Mouse (Mus musculus) heart, embryonic 15.5 days (tissue): ENCODE measurements around the gene Ube2g1. TPM values are rescaled to one million over a fixed set of nuclear protein-coding genes. Genes with fewer than 3 reads are reported as not detected.
A peak's percentile ranks its signal among the peaks of the same experiment; 100 is the strongest.

Experiments used
- ATAC-seq: fragments of 200-750 bp; cut with Nextera tagmentation; replicated peaks from 2 replicates; pipeline ENCODE4 v1.8.0; 2017; ENCODE audit warnings: low read depth, moderate TSS enrichment; ENCODE audit not compliant: insufficient number of reproducible peaks, insufficient read depth, low FRiP score
- H3K27ac ChIP-seq: fragments of 300-500 bp; sonication (generic); 2 replicates; pipeline ENCODE4 v1.5.1; 2015; ENCODE audit warnings: mild to moderate bottlenecking, inconsistent platforms
- H3K27me3 ChIP-seq: fragments of 300-500 bp; sonication (generic); 2 replicates; pipeline ENCODE4 v1.6.1; 2015; ENCODE audit warnings: inconsistent platforms
- H3K36me3 ChIP-seq: fragments of 300-500 bp; sonication (generic); 2 replicates; pipeline ENCODE4 v1.6.1; 2015; ENCODE audit warnings: mild to moderate bottlenecking, inconsistent platforms
- H3K4me1 ChIP-seq: fragments of 300-500 bp; sonication (generic); replicated peaks from 2 replicates; pipeline ENCODE4 v1.6.1; 2015; ENCODE audit warnings: inconsistent platforms
- H3K4me2 ChIP-seq: fragments of 300-500 bp; sonication (generic); 2 replicates; pipeline ENCODE4 v1.6.1; 2015; ENCODE audit warnings: inconsistent platforms, mild to moderate bottlenecking, moderate library complexity
- H3K4me3 ChIP-seq: fragments of 300-500 bp; sonication (generic); 2 replicates; pipeline ENCODE4 v1.5.1; 2015; ENCODE audit warnings: mild to moderate bottlenecking, inconsistent platforms
- H3K9ac ChIP-seq: fragments of 300-500 bp; sonication (generic); 2 replicates; pipeline ENCODE4 v1.6.1; 2015; ENCODE audit warnings: mild to moderate bottlenecking, inconsistent platforms
- H3K9me3 ChIP-seq: fragments of 300-500 bp; sonication (generic); replicated peaks from 2 replicates; pipeline ENCODE4 v1.6.1; 2016; ENCODE audit warnings: inconsistent platforms
- WGBS: fragments of 180-500 bp; shearing (Covaris S2); methylation state at CpG from one replicate; pipeline ENCODE4 v1.1.7; 2015; ENCODE audit warnings: mixed read lengths; 5-methylcytosine and 5-hydroxymethylcytosine counted together
- polyA plus RNA-seq: library from polyadenylated mRNA; unstranded; fragments of >200 nt; fragmentation: Nextera tagmentation; extraction: Ambion mirVana; gene quantifications from 2 replicates; pipeline ENCODE4 v1.2.1, GENCODE M21; 2015

Ube2g1 gene
- polyA plus RNA-seq, 1 experiment from 2014 or later, result 57.5 TPM

DNA sequence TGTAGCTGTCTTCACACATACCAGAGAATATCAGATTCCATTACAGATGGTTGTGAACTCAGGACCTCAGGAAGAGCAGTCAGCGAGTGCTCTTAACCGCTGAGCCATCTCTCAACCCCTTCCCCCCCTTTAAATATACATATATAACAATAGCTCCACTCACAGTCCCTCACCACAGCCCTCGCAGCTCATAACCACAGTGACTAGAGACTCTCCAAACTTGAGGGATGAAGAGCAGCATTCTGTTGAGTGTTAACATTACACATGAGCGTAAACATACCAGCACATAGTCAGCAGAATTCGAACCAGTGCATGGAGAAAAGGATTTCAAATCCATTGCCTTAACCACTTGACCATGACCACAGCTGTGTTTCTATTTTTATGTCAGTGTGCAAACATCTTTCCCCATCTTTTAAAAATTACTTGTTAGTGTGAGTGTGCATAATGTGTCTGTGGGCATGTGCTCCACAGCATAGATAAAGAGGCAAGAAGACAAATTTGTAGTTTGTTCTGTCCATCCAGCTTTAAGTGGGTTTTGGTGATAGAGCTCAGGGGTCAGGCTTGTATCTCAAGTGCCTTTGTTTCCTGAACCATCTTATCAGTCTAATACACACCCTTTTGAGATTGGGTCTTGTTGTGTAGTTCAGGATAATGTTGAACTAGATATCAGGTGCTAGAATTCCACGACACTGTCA lies 64.4 kb downstream of the Ube2g1 start:
- peaks cover 4% of the 10 kb centered on the region; the same call in 1 of the 2 replicates for H3K36me3 ChIP-seq
- H3K4me3 ChIP-seq, result no peak overlapping the region
- no peak overlapping the region for H3K9ac ChIP-seq
- H3K4me2 ChIP-seq, result no peak overlapping the region
- 62% methylated on average over 6 of the region's 6 CpGs for WGBS
- H3K27me3 ChIP-seq, result no peaks in the 10 kb centered on the region
- no peak overlapping the region for H3K27ac ChIP-seq
- H3K9me3 ChIP-seq, result no peaks in the 10 kb centered on the region
- H3K4me1 ChIP-seq, result 0 out of 2 replicates have a peak, but pooled peaks cover 3% of the 10 kb centered on the region
- no peak for ATAC-seq

GRCm38 (mm10) chr11:72672438-72672837 lies 65.4 kb downstream of the Ube2g1 start:
- Histone ChIP-seq H3K4me2 (no peak overlapping the region), H3K27me3 (no peaks in the 10 kb centered on the region), H3K9me3 (no peaks in the 10 kb centered on the region), H3K4me3 (no peak overlapping the region), H3K36me3 (peaks cover 4% of the 10 kb centered on the region; the same call in 1 of the 2 replicates), H3K4me1 (0 out of 2 replicates have a peak, but pooled peaks cover 3% of the 10 kb centered on the region), H3K9ac (no peak overlapping the region), H3K27ac (no peak overlapping the region)
- no peak for ATAC-seq
- WGBS, result 73% methylated on average over 1 of the region's 1 CpGs

DNA sequence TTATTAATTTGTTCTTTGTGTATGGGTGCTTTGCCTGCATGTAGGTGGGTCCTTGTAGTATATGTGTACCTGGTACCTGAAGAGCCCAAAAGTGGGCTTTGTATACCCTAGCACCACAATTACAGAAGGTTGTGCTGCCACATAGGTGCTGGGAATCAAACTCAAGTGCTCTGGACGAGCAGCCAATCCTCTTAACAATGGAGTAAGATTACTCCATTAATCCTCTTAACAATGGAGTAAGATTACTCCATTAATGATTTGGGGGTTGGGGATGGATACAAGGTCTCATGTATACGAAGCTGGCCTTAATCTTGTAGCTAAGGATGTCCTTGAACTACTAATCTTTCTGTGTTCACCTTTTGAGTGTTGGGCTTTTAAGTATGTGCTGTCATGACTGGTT lies 68.2 kb downstream of the Ube2g1 start:
- H3K36me3 ChIP-seq, result 0 out of 2 replicates have a peak, but pooled peaks cover 3% of the 10 kb centered on the region
- no peak for ATAC-seq
- H3K4me2 ChIP-seq, result no peak overlapping the region
- no peaks in the 10 kb centered on the region for H3K27me3 ChIP-seq
- H3K4me3 ChIP-seq, result no peak overlapping the region
- 0 out of 2 replicates have a peak, but pooled peaks cover 3% of the 10 kb centered on the region for H3K4me1 ChIP-seq
- H3K9ac ChIP-seq, result no peak overlapping the region
- no peak overlapping the region for H3K27ac ChIP-seq
- 67% methylated on average over 2 of the region's 2 CpGs for WGBS
- H3K9me3 ChIP-seq, result no peaks in the 10 kb centered on the region

GRCm38 (mm10) chr11:72680726-72681125 lies 73.6 kb downstream of the Ube2g1 start:
- Histone ChIP-seq H3K4me2 (no peak overlapping the region), H3K4me1 (no peaks in the 10 kb centered on the region), H3K9ac (no peak overlapping the region), H3K4me3 (no peak overlapping the region), H3K36me3 (peaks cover 16% of the 10 kb centered on the region; the same call in 1 of the 2 replicates), H3K27ac (no peak overlapping the region), H3K27me3 (no peaks in the 10 kb centered on the region), H3K9me3 (no peaks in the 10 kb centered on the region)
- ATAC-seq, result no peak

DNA sequence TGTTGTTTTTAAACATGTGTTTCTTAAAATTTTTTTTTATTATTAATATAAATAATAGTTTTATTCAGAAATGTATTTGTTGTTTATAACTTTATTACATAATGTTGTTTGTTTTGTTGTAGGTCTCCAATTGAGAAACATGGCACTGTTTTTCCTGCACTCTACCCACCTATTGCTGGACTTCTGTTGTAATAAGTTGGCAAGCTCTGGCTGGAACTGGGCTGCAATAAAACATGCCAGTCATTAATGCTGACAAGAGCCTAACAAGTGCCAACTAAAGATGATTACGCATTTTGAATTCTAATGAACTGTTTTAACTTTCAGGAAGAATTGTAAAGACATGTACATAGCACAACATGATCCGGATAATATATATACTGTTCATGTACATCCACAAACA lies 76.3 kb downstream of the Ube2g1 start:
- WGBS, result 96% methylated on average over 2 of the region's 2 CpGs

GRCm38 (mm10) chr11:72686697-72687096 lies 79.6 kb downstream of the Ube2g1 start:
- Histone ChIP-seq H3K36me3 (peaks cover 3% of the 10 kb centered on the region; the same call in 1 of the 2 replicates), H3K9me3 (no peaks in the 10 kb centered on the region), H3K27ac (no peak overlapping the region), H3K27me3 (no peaks in the 10 kb centered on the region), H3K4me1 (peaks cover 19% of the 10 kb centered on the region), H3K4me2 (no peak overlapping the region), H3K4me3 (no peak overlapping the region), H3K9ac (no peak overlapping the region)
- ATAC-seq, result no peak

More for the DNA sequence above, 76.3 kb downstream of the Ube2g1 start:
- ATAC-seq, result no peak
- no peak overlapping the region for H3K9ac ChIP-seq
- peaks cover 16% of the 10 kb centered on the region; the same call in 1 of the 2 replicates for H3K36me3 ChIP-seq
- H3K4me1 ChIP-seq, result no peaks in the 10 kb centered on the region
- no peak overlapping the region for H3K27ac ChIP-seq
- H3K27me3 ChIP-seq, result no peaks in the 10 kb centered on the region
- H3K4me2 ChIP-seq, result no peak overlapping the region
- no peak overlapping the region for H3K4me3 ChIP-seq
- H3K9me3 ChIP-seq, result no peaks in the 10 kb centered on the region

DNA sequence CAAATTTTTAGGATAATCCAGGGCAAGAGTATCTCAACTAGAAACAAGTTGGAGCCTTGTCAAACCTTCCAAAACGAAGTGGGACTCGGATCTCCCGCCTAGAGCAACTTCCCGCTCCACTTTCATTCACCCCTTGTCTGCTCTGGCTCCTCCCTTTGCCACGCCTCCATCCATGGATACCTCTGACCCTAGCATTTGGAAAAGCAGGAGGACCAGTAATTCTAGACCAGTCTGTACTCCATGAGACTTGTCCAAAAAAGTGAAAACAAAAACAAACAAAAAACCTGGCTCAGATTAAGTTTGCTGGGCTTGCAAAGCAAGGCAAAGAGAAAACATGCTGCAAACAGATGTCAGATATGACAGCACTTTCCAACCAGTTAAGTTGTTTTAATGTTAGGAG lies 81.2 kb downstream of the Ube2g1 start:
- ATAC-seq, result no peak
- WGBS, result 22% methylated on average over 5 of the region's 5 CpGs
- Histone ChIP-seq H3K27me3 (no peaks in the 10 kb centered on the region), H3K4me3 (no peak overlapping the region), H3K27ac (no peak overlapping the region), H3K9me3 (no peaks in the 10 kb centered on the region), H3K9ac (no peak overlapping the region), H3K4me1 (peaks cover 22% of the 10 kb centered on the region), H3K4me2 (no peak overlapping the region), H3K36me3 (peaks cover 3% of the 10 kb centered on the region; the same call in 1 of the 2 replicates)

GRCm38 (mm10) chr11:72689115-72689514 lies 82.0 kb downstream of the Ube2g1 start:
- 0 out of 2 replicates have a peak overlapping the region, but pooled peaks have one; percentile 84 for H3K27ac ChIP-seq
- 36% methylated on average over 3 of the region's 3 CpGs for WGBS
- no peak for ATAC-seq
- H3K4me3 ChIP-seq, result peak overlapping the region; percentile 96
- H3K4me2 ChIP-seq, result peak overlapping the region; percentile 72
- peaks cover 22% of the 10 kb centered on the region for H3K4me1 ChIP-seq
- no peaks in the 10 kb centered on the region; the same call in 1 of the 2 replicates for H3K36me3 ChIP-seq
- no peaks in the 10 kb centered on the region for H3K9me3 ChIP-seq
- H3K9ac ChIP-seq, result peak overlapping the region; percentile 83
- H3K27me3 ChIP-seq, result no peaks in the 10 kb centered on the region

GRCm38 (mm10) chr11:72689551-72690510 lies 82.7 kb downstream of the Ube2g1 start, which contains the start of gene Ankfy1:
TSS of gene Ankfy1 (plus strand) at chr11:72690006.
- Histone ChIP-seq H3K4me3 (peak within 1 kb of the TSS; percentile 96), H3K9me3 (no peaks in the 10 kb centered on the region), H3K9ac (peak within 1 kb of the TSS; percentile 83), H3K4me1 (peaks cover 22% of the 10 kb centered on the region), H3K4me2 (peak within 1 kb of the TSS; percentile 72), H3K27ac (peak within 1 kb of the TSS; percentile 84), H3K27me3 (no peaks in the 10 kb centered on the region), H3K36me3 (no peaks in the 10 kb centered on the region; the same call in 1 of the 2 replicates)
- WGBS, result under 1% methylated on average over 56 of the region's 56 CpGs
- peak; percentile 99 for ATAC-seq

GRCm38 (mm10) chr11:72692353-72692752 lies 85.3 kb downstream of the Ube2g1 start:
- no peak overlapping the region for H3K9ac ChIP-seq
- ATAC-seq, result no peak
- 85% methylated on average over 4 of the region's 4 CpGs for WGBS

DNA sequence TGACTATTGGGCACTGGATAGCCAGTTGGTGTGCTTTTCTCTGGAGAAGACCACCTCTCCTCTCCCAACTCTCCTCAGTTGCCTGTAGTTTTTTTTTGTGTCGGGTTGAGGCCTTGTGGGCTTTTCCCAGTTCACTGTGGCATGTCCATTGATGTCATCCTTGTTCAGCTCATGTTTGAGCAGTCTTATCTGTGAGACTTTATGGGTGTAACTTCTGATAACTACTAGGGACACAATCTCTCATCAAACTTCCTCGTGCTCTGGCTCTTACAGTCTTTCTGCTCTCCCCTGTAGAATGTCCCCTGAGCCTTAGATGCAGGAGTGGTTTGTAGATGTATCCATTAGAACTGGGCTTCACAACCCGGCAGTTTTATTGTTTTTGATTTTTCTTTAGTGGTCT lies 87.9 kb downstream of the Ube2g1 start:
- peaks cover 16% of the 10 kb centered on the region for H3K4me1 ChIP-seq
- no peaks in the 10 kb centered on the region for H3K27me3 ChIP-seq
- H3K27ac ChIP-seq, result no peak overlapping the region
- H3K36me3 ChIP-seq, result no peaks in the 10 kb centered on the region
- no peak overlapping the region for H3K4me3 ChIP-seq
- no peak overlapping the region for H3K4me2 ChIP-seq
- H3K9ac ChIP-seq, result no peak overlapping the region
- no peak for ATAC-seq
- no peaks in the 10 kb centered on the region for H3K9me3 ChIP-seq
- WGBS, result 66% methylated on average over 3 of the region's 3 CpGs

More at GRCm38 (mm10) chr11:72692353-72692752, 85.3 kb downstream of the Ube2g1 start:
- H3K4me3 ChIP-seq, result no peak overlapping the region
- no peak overlapping the region for H3K27ac ChIP-seq
- peaks cover 22% of the 10 kb centered on the region for H3K4me1 ChIP-seq
- no peak overlapping the region for H3K4me2 ChIP-seq
- H3K36me3 ChIP-seq, result no peaks in the 10 kb centered on the region
- no peaks in the 10 kb centered on the region for H3K9me3 ChIP-seq
- no peaks in the 10 kb centered on the region for H3K27me3 ChIP-seq
